Mouse (Mus musculus): ENCODE data around the gene Bnc2.

Bnc2 gene

DNA sequence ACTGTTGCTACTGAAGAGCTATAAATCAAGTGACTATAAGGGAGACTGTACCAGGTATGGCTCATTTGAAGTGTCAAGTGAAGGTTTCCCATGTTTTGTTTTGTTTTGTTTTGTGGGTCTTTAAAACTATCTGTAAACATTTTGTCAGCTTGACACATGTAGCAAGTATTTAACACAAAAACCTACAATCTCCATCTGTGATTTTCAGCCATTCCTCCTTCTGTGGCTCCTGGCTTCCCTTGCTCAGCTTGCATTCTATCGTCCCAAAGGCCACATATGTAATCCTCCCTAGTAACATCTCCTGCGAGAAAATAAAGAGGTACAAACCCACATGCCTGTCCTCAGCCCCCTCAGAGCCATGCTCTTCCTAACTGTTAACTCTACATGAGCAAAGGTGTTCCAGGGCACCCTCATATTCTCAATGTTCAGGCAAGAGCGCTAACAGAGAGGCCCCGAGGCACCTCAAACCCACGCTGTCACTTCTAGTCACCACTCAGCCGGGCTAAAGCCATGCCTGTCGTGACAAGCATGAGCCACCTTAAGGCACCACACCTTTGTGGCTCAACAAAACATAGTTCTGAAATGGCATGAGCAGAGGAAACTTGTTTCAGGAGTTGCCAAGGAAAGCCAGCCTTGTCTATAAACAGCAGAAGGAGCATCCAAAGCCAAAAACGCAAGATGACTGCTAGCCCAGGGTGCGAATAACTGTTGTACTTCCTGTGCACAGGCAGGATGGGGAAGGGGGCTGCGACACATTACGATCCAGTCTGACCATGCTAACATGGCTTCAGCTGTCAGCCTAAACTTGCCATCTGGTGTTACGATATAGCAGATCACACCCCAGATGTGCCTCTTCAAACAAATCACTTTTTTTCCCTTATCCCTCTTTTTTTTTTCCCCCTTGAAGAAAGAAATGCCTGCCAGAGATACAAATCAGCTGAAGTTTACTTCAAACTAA, 42.0 kb downstream of the Bnc2 start:
- DNase-seq: no peak

DNA sequence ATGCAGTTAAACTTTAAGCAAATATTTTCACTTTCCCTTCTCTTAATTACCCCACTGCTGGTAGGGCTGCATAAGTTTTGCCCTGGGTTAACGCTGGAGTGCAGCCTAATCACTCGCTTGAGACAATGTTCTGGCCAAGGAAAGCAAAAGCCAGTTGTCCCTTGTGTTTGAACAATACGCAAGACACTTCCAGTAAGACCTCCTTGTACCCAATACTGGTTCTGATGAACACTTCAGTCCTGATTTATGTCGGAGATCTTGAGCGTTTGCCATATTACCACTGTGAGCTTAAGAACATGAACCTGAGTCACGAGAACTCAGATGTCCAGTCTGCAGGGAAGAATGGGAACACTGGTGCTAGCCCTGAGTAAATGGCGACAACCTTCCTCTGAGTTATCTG, 47.5 kb downstream of the Bnc2 start:
- no peak for DNase-seq

DNA sequence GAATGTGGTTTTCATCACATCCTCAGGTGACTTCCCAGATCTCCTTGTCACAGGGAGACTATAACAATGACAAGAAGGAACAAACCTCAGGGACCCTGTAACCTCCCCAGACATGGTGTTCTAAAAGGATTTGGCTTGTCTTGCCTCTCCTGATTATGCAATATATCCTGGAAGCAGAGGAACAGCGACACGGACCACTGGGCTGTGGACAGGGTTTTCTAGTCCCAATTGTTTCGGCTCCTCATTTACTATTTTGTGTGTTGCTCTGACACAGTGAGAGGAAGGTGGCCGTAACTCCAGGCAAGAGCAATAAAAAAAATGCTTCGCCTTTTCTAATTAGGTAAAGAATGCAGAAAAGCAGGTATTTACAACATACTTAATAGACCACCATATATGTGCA, 51.8 kb downstream of the Bnc2 start:
- DNase-seq: no peak

DNA sequence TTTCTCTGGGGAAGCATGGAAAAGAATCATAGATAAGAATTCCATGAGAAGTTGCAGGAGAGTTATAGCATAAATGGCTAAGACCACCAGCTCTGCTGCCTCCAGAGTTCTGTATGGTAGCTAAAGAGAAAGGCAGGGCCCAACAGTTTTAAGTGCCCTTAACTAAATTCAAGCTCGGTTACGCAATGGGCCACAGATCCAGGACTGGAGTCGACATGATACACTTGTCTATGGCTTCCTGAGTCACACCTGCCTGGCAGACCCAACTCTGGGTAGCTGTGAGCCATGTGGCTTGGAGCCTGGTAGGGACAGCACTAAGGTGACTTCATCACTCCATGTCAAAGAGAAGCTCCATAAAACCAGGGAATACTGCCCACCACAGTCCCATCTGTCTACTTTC, 53.3 kb downstream of the Bnc2 start:
- no peak for DNase-seq

DNA sequence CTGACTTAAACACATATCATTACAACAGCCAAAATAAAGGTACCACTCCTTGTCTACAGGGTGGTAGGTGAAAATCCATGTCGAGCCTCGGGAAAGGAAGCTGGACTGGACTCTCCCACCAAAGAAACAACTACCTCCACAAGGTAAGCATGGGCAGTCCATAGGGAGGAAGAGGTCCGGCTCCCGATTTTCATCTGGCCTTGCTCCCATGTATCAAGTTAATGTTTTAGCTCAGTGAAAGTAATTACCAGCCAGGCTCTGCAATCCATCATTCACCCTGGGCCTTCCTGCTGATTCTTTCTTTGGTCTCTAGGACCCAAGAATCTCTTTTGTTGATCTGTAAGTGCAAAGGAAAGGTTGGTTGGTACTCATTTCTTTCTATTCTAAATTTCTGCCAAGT, 65.2 kb downstream of the Bnc2 start:
- DNase-seq: no peak

DNA sequence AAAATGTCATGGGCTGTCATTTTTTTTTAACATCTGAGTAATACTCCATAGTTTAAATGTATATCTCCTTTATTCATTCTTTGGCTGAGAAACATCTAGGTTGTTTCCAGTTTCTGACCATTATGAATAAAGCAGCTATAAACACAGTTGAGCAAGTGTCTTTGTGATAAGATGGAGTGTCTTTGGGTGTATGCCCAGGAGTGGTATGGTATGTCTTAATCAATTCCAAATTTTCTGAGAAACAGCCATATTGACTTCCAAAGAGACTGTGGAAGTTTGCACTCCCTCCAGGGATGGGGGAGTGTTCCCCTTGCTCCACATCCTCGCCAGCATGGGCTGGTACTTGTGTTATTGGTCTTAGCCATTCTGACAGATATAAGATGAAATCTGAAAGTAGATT, 70.6 kb downstream of the Bnc2 start:
- no peak for DNase-seq

DNA sequence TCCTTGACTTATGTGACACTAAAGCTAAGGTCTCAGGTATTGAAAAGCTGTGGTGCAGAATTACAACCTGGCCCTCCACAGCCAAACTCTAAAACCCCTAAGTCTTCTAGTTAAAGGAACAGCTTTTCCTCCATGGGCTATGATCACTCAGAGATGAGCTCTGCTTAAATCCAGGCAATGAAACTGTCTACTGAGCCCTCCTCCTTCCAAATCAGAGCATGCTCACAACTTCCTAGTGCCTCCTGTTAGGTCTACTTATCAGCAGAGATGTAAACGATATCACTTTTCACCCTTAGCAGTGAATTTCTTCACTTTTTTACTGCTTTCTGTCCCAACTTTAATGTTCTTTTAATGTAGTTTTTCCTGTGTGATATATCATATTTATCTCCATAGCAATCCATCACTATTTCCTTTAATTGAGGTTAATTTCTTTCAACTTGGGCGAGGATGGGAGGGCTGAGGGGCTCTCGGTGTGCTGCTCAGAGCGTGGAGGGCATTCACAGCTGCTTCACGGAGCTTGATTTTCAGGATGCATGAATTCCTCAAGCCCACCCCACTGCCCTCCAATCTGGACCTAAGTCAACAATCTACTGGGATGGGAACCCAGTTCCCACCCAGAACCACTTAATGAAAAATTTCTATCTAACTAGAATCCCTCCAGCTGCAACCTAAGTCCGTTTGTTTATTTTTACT, 94.7 kb downstream of the Bnc2 start:
- no peak for DNase-seq

DNA sequence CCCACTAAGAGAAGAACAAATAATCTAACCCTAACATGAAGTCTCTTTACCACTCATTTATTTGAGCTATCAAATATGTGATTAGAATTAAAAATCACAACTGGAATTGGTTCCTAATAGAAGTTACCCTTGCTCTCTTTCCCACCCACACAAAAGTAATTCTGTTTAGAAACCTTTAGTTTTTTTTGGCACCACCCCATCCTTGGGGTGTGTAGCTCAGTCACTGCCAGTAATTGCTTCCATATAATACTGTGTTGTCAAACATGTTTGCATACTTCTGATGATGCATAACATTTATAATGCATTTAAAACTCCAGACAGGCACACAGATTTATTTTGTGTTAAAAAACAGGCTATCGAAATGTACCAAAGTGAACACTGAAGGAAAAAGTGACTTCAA, 96.8 kb downstream of the Bnc2 start:
- no peak for DNase-seq

DNA sequence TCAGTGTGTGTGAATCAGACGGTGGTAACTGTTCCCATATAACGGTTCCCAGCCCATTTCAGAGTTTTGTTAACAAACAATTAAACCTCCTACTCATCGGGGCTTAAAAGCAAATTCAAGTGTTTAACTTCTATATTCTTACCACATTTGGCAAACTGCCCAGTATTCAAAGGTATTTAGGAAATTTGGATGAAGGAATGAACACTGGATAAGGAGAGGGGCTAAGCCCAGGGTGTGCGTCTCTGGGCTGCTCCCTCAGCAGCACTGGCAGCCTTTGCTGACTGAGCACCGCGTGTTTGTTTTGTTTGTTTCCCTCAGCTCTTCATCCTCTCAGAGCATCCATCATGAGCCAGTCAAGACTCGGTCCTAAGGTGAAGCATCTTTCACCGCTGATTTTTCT, 109.0 kb downstream of the Bnc2 start:
- DNase-seq: no peak

DNA sequence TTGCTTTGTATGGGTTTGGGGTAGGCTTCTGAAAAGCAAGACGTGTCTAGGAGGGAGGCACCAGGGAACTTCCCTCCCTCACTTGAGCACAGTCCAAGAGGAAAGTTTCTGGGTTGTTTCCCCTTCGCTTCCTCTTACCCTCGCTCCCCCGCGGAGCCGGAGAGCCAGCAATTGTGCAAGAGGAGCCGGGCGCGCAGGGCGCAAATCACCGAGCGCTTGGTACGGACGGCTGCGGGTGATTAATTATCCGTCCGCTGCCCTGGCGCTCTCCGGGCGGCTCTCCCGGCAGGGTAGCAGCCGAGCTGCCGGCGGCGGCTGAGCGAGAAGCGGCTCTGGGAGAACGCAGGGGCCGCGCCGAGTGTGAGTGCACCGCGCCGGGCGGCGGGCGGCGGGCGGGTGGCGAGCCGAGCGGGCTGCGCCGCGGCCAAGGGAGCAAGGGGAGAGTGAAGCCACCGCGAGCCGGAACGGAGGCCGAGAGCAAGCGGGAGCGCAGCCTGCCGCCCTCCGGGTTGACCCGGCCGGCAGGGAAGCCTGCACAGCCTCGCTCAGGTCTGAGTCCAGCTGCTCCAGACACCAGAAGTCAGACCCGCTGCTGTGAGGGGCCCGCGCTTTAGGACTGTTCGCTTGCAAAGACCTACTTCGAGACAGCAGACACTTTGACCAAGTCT, 129.7 kb downstream of the Bnc2 start:
- no peak for DNase-seq

DNA sequence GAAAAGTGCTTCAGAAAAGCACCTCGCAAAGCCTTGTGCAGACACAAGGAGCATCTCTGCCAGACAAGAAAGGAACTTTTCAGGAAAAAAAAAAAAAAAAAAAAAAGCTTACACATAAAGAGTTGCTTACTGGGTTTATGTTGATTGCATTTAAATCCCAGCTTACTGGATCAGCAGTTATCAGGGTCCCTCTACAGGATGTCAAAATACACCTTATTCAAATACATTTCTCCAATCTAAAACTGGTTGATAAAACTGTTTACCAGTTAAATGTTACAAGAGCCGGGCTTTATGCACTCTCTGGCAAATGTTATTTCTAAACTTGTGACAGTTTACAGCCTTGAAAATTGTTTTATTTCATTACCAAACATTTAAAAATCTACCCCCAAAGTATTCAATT, 130.4 kb downstream of the Bnc2 start:
- no peak for DNase-seq

DNA sequence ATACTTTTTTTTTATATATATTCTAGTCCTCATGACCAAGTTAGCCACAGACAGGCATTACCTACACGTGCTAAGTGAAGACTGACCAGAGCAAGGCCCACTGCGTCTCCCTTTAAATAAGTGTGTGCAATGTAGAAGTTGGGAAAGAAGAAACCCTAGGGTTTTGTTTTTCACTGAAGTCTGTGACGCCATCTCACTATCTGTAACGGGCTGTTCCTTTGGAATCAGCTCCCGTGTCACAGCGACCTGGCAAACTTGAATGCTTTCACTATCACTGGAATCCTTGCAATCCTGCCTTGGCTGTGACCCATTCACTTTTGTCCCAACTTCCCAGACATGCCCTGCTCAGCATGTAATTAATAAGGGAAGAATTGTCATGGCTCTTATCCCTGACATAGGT, 134.5 kb downstream of the Bnc2 start:
- no peak for DNase-seq

DNA sequence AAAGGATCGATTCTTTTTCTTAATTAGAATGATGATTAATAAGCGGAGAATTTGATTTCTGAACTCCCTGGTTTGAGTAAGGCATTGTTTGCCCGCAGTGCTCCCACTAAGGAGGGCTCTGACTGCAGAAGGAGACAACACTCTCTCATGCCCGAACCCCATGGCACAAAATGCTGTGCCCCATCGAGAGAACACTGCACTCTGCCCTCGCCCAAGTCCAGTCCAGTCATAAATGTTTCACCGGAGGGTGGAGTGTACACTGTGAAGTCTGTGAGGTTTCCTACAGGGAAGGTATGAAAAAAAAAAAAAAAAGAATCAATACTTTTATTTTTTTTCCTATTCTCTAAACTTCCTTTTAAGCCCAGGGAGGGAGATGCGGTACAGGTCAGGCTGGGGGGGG, 135.7 kb downstream of the Bnc2 start:
- no peak for DNase-seq

DNA sequence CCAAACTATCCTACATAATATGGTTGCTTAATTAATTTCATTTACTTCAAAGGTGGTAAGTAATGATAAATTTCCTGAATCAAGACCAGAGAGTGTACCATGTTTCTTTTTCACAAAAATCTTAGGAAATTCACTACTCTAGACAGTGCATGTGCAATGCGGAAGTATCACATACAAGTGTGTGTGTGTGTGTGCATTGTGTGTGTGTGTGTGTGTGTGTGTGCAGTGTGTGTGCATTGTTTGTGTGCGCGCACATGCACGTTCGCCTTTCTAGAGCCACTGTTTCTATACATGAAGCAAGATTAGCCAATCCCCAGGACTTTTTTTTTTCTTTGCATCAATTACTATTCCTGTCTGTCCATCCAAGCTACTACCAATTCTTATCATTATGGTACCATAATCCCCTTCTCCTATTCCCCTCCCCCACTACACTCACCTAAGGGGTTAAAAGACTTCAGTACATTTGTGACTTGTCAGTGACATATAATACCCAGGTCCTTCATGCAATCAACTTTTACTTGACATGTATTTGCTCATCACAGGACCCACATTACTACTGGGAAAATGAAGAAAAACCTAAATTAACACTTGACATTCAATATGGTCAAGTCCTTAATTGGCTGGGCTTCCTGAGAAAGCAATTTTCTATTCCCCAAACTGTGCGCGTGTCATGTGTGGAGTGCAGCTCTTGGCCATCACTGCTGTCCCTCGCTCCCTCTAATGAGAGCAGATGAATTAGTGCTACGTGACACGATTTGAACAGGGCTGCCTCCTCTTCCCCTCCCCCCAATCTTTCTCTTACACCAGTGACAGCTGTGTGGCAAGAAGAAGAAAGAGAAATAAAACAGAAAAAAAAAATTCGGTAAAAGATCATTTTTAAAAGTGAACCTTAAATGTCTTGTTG, 145.9 kb downstream of the Bnc2 start:
- DNase-seq: no peak

DNA sequence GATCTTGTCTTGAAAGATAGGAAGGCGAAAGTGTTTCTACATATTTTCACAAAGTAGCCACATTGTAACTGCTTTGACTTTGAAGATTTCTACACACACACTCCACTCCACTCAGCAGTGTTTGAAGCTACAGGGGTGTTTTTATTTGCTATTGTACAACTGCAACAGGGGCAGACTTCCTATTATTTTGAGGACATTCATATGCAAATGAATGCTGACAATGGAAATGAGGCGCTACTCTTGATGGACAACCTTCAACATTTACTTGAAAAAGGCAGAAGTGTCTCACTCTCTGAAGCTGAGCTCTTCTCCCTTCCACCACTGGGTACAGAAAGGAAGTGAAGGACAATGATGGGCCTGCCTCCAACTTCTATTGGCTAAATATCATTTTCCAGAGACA, 146.7 kb downstream of the Bnc2 start:
- DNase-seq: no peak

DNA sequence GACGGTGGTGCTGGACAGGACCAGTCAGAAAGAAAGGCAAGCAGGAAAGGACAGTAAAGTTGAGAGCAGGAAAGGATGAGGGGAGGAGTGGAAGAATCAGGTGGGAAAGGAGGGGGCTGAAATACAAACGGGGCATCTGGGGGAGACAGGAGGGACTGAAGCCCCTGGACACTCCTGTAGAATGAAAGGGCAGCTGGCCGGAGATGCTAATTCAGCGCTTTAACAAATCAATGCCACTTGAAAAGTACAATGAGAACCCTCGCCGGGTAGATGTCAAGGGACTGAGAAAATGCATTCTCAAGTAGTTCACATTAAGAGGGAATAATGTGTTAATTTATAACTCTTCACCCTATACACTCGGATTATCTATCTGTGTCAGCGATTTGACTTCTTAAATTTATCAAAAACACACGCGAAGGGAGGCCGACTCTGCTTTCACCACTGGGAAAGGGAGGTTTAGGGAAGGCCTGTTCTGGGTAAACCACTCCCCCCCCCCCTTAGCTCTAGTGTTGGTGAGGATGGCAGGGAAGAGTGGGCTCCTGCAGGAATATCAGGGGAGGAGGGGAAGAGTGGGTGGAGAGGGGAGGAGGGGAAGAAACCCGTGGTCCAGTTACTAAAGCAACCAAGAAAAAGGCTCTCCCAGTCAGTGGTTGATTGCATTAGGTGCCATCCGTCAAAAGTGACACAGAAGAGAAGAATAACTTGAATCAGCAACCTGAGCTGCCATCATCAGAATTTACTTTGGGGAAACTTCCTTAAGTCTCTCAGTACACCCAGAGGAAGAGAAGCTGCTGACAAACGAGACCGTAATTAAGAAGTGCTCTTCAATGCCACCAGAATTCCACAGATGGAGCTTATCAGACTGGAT, 147.8 kb downstream of the Bnc2 start:
- no peak for DNase-seq

DNA sequence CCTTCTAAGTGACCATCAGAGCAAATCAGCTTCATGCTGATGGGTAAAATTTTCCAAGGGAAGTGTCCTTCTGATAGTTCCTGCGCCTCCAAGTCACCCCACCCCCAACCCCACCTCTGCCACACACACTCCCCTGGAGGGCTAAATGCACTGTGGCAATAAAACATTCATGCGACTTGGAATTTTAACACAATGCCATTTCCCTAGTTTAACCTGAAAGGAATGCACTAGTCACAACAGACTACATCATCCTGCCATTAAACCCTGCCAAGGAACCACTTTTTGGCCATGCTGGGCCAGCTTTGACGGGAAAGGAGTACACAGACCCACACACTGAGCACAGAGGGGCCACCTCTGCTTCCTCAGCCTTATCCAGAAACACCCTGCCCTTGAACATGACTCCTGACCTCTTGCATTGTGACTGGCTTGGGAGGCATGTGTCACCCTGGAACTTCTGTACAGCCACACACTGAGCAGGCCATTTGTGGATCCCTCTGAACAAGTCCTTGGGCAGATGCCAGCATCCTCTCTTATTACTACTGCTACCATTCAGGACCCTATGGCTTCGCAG, 151.3 kb downstream of the Bnc2 start:
- no peak for DNase-seq

DNA sequence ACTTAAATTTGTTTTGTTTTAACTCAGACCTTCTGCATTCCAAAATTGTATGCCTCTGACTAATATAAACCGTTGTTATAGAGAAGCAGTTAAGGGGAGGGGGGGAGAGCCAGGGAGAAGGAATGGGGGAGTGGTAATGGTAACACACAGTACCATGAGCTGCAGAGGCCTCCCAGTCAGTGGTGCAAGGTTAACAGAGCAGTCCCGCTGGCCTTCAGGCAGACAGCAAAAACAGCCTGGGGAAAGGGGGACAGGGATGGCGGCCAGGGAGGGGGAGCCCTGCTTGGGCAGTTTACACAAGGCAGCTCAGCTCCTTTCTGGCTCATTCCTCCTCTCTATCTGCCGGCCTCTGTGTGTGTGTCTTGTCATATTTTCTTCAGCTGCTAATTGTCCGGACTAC, 151.9 kb downstream of the Bnc2 start:
- no peak for DNase-seq

DNA sequence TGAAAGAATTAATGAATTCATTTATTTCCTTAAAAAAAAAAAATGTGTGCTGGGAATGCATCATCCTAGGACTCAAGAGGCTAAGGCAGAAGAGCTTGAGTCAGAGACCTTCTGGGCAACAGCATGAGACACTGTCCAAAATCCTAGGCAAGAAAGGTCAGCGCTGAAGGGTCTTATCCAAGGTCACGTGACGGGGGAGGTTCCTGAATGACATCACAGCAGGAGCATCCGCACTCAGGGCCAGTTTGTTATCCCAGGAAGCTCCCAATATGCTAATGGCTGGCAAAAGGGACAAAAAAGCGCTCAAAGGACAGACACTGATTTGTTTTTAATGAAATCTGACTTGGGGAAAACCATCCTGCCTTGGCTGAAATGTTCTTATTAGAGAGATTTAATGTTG, 153.5 kb downstream of the Bnc2 start:
- no peak for DNase-seq

DNA sequence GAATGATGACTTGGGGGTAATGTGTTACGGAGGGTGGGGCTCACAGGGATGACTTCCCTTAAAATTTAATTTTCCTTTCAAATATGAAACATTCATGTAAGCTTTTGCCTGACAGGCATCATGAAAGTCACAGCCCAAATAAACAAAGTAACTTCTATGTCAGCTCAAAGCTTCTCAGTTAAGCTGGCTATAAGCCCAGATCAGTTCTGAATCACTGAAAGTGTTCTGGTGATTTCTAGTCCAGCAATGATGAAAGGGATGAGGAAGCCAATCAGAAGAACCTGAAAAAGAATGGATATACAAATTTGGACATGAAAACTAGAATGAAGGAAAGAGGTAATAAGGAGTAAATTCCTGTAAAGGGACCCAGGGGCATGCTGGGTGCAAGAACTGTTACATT, 164.6 kb downstream of the Bnc2 start:
- DNase-seq: no peak

DNA sequence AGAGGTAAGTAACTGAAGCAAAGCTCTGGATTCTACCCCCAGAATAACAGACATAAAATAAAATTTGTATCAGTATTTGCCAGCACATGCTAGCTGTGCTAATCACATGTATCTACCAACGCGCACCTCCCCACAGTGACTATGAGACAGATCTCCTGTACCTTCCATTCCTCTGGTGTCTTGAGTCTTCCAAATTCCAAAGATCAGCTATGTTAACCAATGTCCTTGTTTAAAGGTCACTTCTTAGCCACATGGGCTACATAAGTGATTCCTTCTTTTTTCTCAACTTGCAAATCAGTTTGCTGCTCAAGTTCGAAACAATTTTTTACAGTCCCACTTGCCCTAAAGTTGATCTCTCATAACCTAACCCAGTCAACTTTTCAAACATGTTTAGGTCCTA, 167.5 kb downstream of the Bnc2 start:
- DNase-seq: no peak

All from thymus, postnatal 14 days (tissue).